Mouse (Mus musculus) megakaryocyte, embryonic 14.5 days (primary cell): ENCODE data around the gene Fgf13.

Source experiments
- FLI1 ChIP-seq: IDR thresholded peaks from 2 replicates; pipeline ENCODE4 v1.6.1; 2012; ENCODE audit warnings: low read length, inconsistent platforms, mixed read lengths
- GATA1 ChIP-seq: IDR thresholded peaks from 3 replicates; pipeline ENCODE4 v1.6.1; 2012; ENCODE audit warnings: mixed read lengths, low read length, inconsistent platforms, borderline replicate concordance

DNA sequence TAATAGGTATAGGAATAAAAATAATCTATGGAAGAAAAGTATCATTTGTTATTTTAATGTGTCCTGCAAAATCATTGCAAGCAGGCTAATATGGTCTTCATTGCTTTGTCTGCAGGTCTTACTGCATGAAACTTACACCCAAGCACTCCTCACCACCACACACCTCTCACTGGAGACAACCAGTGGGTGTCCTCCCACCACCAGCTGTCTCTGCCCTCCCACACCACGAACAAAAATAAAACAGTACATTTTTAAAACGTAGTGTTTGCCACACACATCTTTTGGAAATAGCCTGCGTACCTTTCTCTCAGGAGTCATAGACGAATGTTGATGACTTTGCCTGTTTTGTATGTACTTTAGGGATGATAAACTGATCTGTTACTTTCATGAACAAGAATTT lies 441.2 kb downstream of the Fgf13 start:
- no peak for TF ChIP-seq GATA1
- no peak for TF ChIP-seq FLI1
